Mouse (Mus musculus) cerebellum, adult 18-20 months (tissue): ENCODE results near the gene Spg21.

Source experiments
- DNase-seq, 2 experiments: peaks; one replicate each; pipeline ENCODE4 v3.0.0; 2021

Spg21 gene

DNA sequence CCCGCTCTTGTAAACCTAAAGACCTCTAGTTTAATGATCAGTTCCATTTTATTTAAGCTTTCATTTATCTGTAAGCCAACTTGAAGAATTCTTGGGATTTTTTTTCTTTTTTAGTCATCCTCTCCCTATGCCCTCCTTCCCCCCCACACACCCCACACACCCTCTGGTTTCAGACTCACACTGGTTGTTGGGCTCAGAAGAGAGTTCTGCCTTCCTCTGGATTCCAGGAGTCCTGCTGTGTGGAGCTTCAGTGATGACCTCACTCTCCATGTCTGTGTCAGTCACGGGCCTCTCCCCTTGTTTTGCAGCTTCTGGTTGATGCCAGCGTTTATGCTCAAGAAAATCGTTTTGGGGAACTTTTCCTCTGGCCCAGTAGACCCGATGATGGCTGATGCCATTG lies 19.3 kb downstream of the Spg21 start:
- no peak for DNase-seq

GRCm38 (mm10) chr9:65491476-65491875 lies 30.7 kb downstream of the Spg21 start:
- DNase-seq, result no peak

GRCm38 (mm10) chr9:65492351-65492750 lies 31.6 kb downstream of the Spg21 start:
- no peak for DNase-seq

- no peak for DNase-seq
Measured at GRCm38 (mm10) chr9:65492851-65493250, 32.1 kb downstream of the Spg21 start.

DNA sequence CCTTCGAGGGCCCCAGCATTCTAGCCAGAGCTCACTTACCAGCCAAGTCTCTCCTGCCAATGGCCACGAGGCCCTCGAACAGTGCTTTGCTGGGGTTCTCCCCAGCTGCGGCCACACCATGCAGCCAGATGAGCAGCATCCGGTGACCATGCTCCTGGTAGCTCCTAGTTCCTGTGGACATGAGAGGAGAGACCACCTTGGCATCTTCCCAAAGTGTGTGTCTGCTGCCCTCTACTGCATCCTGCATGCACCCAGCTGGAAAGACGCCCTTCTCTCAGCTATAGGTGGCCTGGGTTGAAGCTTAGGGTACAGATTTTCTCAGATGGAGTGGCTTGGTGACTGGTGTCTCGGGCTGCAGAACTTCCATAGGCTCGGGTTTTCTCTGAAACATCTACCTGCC lies 41.4 kb downstream of the Spg21 start:
- DNase-seq, result no peak

GRCm38 (mm10) chr9:65502721-65503505 lies 42.2 kb downstream of the Spg21 start:
- DNase-seq, result no peak

DNA sequence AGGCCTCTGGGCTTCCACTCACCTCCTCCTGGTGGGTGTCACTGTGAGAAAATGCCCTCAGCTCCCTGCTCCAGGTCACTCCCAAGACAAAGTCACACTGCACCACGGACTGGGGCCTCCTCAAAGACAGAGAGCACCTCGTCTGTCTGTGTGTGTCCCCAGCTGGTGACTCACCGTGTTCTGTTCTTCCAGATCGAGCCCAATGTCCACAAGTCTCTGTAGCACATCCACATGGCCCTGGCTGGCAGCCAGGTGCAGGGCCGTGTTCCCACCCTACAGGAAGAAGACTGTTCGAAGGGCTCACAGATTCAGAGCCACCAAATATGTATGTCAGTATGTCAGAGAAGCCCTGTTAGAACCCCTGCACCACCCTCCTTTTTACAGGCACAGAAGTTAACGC lies 47.7 kb downstream of the Spg21 start:
- DNase-seq, result no peak

GRCm38 (mm10) chr9:65512520-65512919 lies 51.8 kb downstream of the Spg21 start:
- DNase-seq, result no peak

DNA sequence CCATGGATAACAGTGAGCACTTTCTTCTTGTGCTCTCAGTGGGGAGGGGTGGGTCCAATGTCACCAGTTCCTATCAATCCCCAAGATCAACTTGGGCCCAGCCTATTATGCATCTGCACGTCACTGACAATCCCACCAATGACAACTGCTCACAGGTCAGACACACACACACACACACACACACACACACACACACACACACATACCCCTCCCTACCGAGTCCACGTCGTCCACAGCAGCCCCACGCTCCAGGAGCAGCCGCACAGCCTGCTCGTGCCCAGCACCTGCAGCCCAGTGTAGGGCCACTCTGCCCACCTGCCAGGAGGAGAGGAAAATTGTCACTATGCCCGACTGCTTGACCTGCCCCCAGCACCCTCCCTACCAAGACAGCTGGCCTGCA lies 53.7 kb downstream of the Spg21 start:
- peak in 1 of 2 experiments; percentile 29 for DNase-seq

GRCm38 (mm10) chr9:65514851-65515261 lies 54.1 kb downstream of the Spg21 start:
- DNase-seq, result peak; percentile 61 to 67

DNA sequence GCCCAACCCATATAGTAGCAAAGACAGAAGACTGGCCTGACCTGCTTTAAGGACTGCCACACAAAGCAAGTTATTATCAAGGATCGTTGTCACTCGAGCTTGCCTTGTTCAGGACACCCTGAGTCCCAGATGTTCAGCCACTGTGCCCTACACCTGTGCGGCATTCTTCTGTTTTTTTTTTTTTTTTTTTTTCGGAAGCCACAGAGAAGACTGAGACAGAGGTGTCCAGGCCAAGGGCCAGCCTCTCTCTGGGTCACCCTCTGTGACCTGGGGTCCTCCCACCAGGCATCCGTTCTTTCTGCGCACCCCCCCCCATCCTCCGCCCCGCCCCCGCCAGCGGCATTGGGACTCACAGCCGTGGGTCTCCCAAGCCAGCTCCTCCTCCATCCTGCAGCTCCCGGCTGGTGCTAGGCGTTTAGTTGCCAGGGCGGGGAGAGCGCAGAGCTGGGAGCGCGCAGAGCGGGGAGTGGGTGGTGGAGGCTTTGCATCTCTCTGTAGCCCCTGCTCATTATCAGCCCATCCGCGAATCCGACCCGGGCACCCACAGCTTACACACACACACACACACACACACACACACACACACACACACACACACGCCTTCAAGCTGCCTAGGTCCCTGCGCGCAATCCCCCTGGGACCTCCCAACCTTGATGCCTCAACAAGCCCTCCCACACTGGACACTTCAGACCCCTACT lies 59.2 kb downstream of the Spg21 start, which contains the start of gene Ankdd1a:
Gene Ankdd1a (minus strand): TSS at position 387 of the 698 bp plus-strand sequence.
- DNase-seq, result peak; percentile 54 to 56

DNA sequence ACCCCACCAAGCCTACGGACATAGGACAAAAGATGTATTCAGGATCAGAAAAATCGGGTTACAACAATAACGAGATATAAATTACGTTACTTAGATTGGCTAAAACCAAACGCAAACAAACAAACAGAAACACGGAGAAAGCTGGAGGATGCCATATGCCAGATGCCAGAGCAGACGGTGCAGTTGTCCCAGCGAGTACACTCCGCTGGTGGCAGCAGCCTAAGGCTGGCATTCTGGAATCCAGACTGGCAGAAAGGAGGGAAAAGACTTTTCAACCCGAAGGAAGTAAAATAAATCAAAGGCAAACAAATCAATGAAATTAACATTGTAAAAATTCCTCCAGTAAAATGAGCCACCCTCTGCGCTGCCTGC lies 59.7 kb downstream of the Spg21 start:
- peak; percentile 29 to 30 for DNase-seq

DNA sequence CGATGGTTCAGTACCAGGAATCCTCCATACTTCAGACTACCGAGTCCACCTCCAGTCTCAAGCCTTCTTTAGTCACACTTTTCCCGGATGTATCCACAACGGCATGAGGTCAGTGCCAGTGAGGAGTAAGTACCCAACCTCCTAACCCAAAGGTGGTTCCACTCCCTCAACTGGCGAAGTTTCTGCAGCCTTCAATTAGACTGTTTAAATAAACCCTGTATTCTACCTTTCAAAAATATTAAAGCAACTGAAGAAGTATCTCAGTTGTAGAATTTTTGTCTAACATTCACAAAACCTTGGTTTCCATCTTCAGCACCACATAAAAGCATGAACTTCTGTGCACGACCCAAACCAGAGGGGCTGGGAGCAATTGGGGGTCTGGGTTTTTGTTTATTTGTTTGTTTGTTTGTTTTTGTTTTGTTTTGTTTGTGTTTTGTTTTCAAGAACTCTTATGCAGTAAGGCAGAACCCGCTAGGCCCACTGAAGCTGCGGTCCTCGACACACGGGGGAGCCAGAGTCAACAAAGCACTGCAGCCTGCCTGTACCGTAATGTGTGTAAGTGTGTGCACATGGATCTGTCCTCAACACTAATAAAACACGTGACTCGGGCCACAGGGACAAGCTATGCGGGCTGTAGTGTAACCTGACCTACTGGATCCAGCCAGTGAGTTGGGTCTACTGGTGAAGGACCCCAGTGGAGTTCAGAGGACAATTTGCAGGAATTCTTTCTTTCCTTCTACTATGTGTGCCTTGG lies 63.0 kb downstream of the Spg21 start:
- DNase-seq, result peak; percentile 74 to 79

- DNase-seq, result no peak
Measured at GRCm38 (mm10) chr9:65525445-65526195, 64.9 kb downstream of the Spg21 start.

DNA sequence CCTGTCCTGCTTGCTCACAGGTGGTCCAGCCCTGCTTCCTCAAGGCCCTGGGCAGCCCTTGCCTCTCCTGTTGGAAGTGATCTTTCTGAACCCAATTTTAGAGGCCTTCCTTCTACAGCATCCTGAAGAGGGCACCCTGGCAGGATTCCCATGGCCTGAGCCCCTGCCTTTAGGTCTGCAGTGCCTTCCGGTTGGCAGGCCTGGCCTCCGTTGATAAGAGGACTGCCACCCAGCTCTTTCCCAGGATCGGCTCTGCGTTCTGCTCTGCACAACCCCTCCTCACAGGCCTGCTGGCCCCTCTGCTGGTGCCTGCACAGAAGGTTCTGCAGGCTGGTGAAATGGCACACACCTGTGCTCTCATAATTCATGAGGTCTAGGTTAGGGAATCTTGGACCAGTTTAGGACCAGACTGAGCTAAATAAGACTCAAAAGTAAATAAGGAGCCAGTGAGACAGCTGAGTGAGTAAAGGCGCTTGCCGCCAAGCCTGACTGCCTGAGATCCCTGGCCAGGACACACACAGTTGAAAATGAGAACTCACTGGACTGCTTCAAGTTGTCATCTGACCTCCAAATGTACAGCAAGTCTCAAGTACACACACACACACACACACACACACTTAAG lies 67.8 kb downstream of the Spg21 start:
- DNase-seq, result no peak

DNA sequence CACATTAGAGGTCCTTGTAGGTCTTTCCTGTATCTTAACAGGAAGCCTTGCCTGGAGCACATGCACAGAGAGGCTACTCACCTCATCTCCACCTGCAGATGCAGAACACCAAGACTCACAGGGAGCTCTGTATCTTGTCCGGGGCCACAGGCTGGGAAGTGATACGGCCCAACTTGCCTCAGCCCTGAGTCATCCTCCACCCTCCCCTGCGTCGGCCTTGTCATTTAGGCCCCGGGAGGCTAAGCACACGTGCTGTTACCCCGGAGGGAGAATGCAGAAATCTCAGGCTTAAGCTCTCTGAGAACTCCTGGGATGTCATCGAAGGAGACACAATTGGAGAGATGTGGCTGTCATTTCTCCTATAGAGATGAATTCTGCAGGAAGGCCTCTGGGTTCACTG lies 68.9 kb downstream of the Spg21 start:
- DNase-seq, result no peak

DNA sequence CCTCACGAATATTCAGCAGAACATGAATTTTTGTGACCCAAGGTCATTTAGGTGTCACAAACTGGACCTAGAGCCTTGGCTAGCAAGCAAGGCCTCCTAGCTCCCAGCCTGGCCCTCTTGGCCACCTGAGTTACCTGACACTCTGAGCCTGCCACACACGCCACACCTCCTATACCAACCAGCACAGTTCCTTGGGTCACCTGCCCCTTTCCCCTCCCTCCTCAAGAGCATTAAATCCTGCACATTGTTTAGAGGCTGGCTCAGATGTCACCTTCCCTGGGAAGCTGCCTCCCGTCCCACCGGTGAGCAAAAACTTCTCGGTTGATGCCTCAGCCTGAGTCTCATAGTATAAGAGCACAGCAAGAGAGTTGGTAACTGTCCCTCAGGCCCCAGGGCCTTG lies 70.5 kb downstream of the Spg21 start:
- no peak for DNase-seq

- no peak for DNase-seq
Measured at GRCm38 (mm10) chr9:65532986-65533385, 72.2 kb downstream of the Spg21 start.

DNA sequence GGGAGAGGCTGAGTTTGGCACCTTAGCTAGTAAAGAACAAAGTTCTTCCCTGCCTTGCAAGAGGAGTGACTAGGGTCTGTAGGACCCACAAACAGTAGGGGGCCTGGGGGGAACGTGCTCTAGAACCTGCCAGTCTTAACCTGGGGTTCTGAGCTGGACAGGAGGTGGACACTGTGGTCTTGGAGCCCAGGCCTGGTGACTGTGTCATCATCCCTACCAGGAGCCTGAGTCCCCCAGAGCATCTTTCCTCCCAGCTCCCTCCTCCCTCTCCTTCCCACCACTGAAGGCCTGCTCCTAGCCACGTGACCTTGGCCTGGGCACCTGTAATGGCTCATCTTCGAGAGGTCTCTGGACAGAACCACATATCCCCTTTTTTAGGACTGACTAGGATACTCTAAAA lies 73.4 kb downstream of the Spg21 start:
- DNase-seq, result no peak

GRCm38 (mm10) chr9:65535191-65535722 lies 74.5 kb downstream of the Spg21 start:
- no peak for DNase-seq

- no peak for DNase-seq
Measured at GRCm38 (mm10) chr9:65535789-65536469, 75.2 kb downstream of the Spg21 start.

DNA sequence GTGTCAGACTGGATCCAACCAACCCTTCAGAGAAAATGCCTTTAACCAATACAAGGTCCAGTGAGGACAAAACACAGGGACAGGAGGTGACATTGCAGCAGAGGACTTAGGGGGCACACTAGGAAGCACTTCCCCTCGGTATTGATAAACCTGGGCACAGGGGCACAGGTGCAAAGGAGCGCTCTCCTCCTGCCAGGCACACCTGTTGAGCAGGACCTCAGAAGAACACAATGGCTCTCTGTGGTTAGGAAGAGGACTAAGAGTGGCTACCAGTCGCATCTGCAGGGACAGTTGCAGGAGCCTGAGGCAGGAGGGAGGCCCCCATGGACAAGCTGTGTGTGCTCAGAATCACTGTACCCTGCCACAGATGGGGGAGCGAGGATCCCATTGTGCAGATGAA lies 75.7 kb downstream of the Spg21 start:
- DNase-seq, result no peak
